Mouse (Mus musculus): ENCODE results near the gene Hnrnpm. TPM values are rescaled to one million over a fixed set of nuclear protein-coding genes. Genes with fewer than 3 reads are reported as not detected.
A peak's percentile ranks its signal among the peaks of the same experiment; 100 is the strongest.

The Hnrnpm gene
- total and polyA plus RNA-seq, 2 experiments from 2014 or later, result 54.3 to 139 TPM

DNA sequence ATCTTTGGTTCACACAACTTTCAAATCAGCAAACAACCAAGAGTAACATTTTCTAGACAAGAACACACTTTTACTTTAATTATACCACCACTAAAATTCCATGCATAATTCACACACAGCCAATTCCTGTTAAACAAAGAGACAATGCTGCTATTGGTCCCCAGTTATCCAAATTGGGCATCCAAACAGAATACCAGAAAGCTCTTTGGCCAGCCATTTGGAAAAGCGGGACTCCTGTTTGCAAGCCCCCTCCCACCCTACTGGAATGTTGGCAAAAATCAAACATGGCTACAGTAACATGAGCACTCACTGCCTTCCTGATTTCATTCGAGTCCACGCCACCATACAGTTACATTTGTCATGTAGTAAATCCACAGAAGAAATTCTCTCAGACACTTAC is 17.0 kb downstream of the Hnrnpm start:
- H3K4me2 ChIP-seq (ENCODE audit: low read depth, low read length), result no peak overlapping the region
- no peak overlapping the region for H3K9ac ChIP-seq (replicated peaks; ENCODE audit: low read depth, low read length)
- no peak overlapping the region for H3K27ac ChIP-seq (ENCODE audit: low read depth)
- no peaks in the 10 kb centered on the region for H3K4me1 ChIP-seq (ENCODE audit: control insufficient read depth, insufficient read depth)
- DNase-seq (ENCODE audit: low spot score), result no peak
- H3K36me3 ChIP-seq (replicated peaks; ENCODE audit: control insufficient read depth, insufficient read depth, low read length), result peaks cover 41% of the 10 kb centered on the region
- 95% methylated on average over 3 of the region's 3 CpGs for WGBS
- TF ChIP-seq EP300 (IDR thresholded peaks at IDR 0.05; ENCODE audit: low read depth) (no peak), CTCF (IDR thresholded peaks at IDR 0.05; ENCODE audit: low read depth) (no peak)
- no peak for ATAC-seq (ENCODE audit: insufficient read depth, low read depth)
- H3K27me3 ChIP-seq (ENCODE audit: control insufficient read depth, insufficient read depth, low read length), result no peaks in the 10 kb centered on the region
- H3K9me3 ChIP-seq (replicated peaks; ENCODE audit: control insufficient read depth, low read length), result no peaks in the 10 kb centered on the region
- H3K4me3 ChIP-seq (ENCODE audit: low read depth, low read length), result no peak overlapping the region

DNA sequence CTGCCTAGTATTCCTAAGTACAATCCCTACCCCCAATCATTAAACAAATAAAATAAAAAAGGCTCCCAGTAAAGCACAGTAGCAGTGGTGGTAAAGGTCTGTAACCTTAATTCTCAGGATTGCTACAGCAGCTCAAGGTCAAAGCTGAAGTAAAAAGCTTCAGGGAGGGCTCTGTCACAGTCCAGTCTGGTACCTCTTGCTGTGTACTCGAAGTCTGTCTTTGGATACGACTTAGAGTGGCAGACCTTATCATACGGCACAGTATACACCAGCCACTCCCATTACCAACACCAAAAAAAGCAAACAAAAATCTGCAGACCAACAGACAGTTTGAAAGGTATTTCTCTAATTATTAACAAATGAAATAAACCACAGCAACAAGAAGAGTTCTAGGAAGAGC is 19.8 kb downstream of the Hnrnpm start:
- DNase-seq (ENCODE audit: low spot score) (no peak), ATAC-seq (ENCODE audit: insufficient read depth, low read depth) (no peak)
- TF ChIP-seq CTCF (IDR thresholded peaks at IDR 0.05; ENCODE audit: low read depth) (no peak), EP300 (IDR thresholded peaks at IDR 0.05; ENCODE audit: low read depth) (no peak)
- Histone ChIP-seq H3K4me2 (ENCODE audit: low read depth, low read length) (no peak overlapping the region), H3K36me3 (replicated peaks; ENCODE audit: control insufficient read depth, insufficient read depth, low read length) (peaks cover 58% of the 10 kb centered on the region), H3K4me1 (ENCODE audit: control insufficient read depth, insufficient read depth) (no peaks in the 10 kb centered on the region), H3K9ac (replicated peaks; ENCODE audit: low read depth, low read length) (no peak overlapping the region), H3K27me3 (ENCODE audit: control insufficient read depth, insufficient read depth, low read length) (no peaks in the 10 kb centered on the region), H3K9me3 (replicated peaks; ENCODE audit: control insufficient read depth, low read length) (no peaks in the 10 kb centered on the region), H3K4me3 (ENCODE audit: low read depth, low read length) (no peak overlapping the region), H3K27ac (ENCODE audit: low read depth) (no peak overlapping the region; the same call in 1 of the 2 replicates)
- 13% methylated on average over 3 of the region's 3 CpGs for WGBS

DNA sequence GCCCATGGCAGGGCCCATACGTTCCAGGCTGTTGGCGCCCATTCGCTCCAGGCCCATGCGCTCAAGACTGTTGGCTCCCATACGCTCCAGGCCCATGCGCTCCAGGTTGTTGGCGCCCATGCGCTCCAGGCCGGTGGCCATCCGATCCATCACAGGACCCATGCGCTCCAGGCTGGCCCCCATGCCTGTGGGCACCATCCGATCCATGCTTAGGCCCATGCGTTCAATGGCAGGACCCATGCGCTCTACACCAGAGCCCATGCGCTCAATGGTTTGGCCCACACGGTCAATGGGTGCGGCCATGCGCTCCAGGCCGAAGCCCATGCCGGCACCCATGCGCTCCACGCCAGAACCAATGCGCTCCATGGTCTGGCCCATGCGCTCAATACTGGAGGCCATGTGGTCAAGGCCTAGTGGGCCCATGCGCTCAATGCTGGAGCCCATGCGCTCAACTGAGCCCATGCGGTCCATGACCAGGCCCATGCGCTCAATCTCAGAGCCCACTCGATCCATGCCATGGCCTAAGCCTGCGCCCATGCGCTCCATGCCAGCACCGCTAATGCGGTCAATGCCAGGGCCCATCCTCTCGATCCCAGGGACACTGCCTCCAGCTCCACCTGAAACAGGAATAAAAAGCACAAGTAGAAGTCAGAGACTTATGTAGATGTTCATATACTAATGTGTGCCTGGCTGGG is 36.7 kb downstream of the Hnrnpm start:
- ATAC-seq (ENCODE audit: insufficient read depth, low read depth) (peak; percentile 27; the same call in 1 of the 2 replicates), DNase-seq (ENCODE audit: low spot score) (no peak)
- no peak overlapping the region for H3K9ac ChIP-seq (replicated peaks; ENCODE audit: low read depth, low read length)
- no peak for TF ChIP-seq EP300 (IDR thresholded peaks at IDR 0.05; ENCODE audit: low read depth)
- no peak for TF ChIP-seq CTCF (IDR thresholded peaks at IDR 0.05; ENCODE audit: low read depth)
- H3K4me3 ChIP-seq (ENCODE audit: low read depth, low read length), result no peak overlapping the region
- no peak overlapping the region for H3K4me2 ChIP-seq (ENCODE audit: low read depth, low read length)
- H3K27ac ChIP-seq (ENCODE audit: low read depth), result no peak overlapping the region
- H3K27me3 ChIP-seq (ENCODE audit: control insufficient read depth, insufficient read depth, low read length), result no peaks in the 10 kb centered on the region
- WGBS, result 97% methylated on average over 34 of the region's 34 CpGs
- H3K4me1 ChIP-seq (ENCODE audit: control insufficient read depth, insufficient read depth), result no peaks in the 10 kb centered on the region
- peaks cover 98% of the 10 kb centered on the region for H3K36me3 ChIP-seq (replicated peaks; ENCODE audit: control insufficient read depth, insufficient read depth, low read length)
- H3K9me3 ChIP-seq (replicated peaks; ENCODE audit: control insufficient read depth, low read length), result no peaks in the 10 kb centered on the region

DNA sequence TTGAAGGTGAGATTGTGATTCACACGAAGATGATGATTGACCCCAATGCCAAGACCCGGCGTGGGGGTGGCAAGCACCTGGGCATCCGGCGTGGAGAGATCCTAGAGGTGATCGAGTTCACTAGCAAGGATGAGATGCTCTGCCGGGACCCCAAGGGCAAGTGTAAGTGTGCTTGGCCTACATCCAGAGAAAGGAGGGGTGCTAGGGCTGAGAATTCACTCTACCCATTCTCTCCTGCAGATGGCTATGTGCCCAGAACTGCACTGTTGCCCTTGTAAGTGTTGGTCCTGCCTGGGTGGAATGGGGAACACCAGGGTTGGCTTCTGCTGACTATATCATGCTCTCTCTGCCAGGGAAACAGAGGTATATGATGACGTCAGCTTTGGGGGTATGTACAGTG is 41.6 kb downstream of the Hnrnpm start:
- Histone ChIP-seq H3K4me1 (ENCODE audit: control insufficient read depth, insufficient read depth) (no peaks in the 10 kb centered on the region), H3K4me3 (ENCODE audit: low read depth, low read length) (no peak overlapping the region), H3K9ac (replicated peaks; ENCODE audit: low read depth, low read length) (no peak overlapping the region), H3K9me3 (replicated peaks; ENCODE audit: control insufficient read depth, low read length) (no peaks in the 10 kb centered on the region), H3K4me2 (ENCODE audit: low read depth, low read length) (no peak overlapping the region), H3K27ac (ENCODE audit: low read depth) (no peak overlapping the region), H3K27me3 (ENCODE audit: control insufficient read depth, insufficient read depth, low read length) (no peaks in the 10 kb centered on the region), H3K36me3 (replicated peaks; ENCODE audit: control insufficient read depth, insufficient read depth, low read length) (peaks cover 80% of the 10 kb centered on the region)
- DNase-seq (ENCODE audit: low spot score), result no peak
- TF ChIP-seq EP300 (IDR thresholded peaks at IDR 0.05; ENCODE audit: low read depth) (no peak), CTCF (IDR thresholded peaks at IDR 0.05; ENCODE audit: low read depth) (no peak)
- 75% methylated on average over 8 of the region's 8 CpGs for WGBS
- peak; percentile 53; the same call in 1 of the 2 replicates for ATAC-seq (ENCODE audit: insufficient read depth, low read depth)

DNA sequence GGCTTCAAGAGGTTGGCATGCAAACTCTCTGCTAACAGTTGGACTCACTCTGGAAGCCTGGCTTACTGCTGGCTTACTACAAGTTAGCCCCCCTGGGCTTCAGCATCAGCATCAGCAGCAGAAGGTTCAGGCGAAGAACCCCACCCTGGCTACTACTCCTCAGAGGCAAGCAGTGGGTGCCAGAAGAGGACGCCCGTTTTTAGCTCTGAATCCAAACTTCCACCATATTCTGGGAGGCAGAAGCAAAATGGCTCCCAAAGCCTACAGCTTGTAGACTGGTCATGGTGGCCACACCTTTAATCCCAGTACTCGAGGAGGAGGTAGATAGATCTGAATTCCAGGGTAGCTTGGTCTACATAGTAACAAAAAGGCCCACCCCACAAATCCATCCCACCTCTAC is 42.6 kb downstream of the Hnrnpm start:
- H3K4me2 ChIP-seq (ENCODE audit: low read depth, low read length), result no peak overlapping the region
- no peak overlapping the region for H3K9ac ChIP-seq (replicated peaks; ENCODE audit: low read depth, low read length)
- H3K36me3 ChIP-seq (replicated peaks; ENCODE audit: control insufficient read depth, insufficient read depth, low read length), result peaks cover 70% of the 10 kb centered on the region
- no peaks in the 10 kb centered on the region for H3K27me3 ChIP-seq (ENCODE audit: control insufficient read depth, insufficient read depth, low read length)
- 92% methylated on average over 4 of the region's 4 CpGs for WGBS
- ATAC-seq (ENCODE audit: insufficient read depth, low read depth) (no peak), DNase-seq (ENCODE audit: low spot score) (no peak)
- H3K4me1 ChIP-seq (ENCODE audit: control insufficient read depth, insufficient read depth), result no peaks in the 10 kb centered on the region
- H3K27ac ChIP-seq (ENCODE audit: low read depth), result no peak overlapping the region
- no peaks in the 10 kb centered on the region for H3K9me3 ChIP-seq (replicated peaks; ENCODE audit: control insufficient read depth, low read length)
- TF ChIP-seq EP300 (IDR thresholded peaks at IDR 0.05; ENCODE audit: low read depth) (no peak), CTCF (IDR thresholded peaks at IDR 0.05; ENCODE audit: low read depth) (no peak)
- H3K4me3 ChIP-seq (ENCODE audit: low read depth, low read length), result no peak overlapping the region

DNA sequence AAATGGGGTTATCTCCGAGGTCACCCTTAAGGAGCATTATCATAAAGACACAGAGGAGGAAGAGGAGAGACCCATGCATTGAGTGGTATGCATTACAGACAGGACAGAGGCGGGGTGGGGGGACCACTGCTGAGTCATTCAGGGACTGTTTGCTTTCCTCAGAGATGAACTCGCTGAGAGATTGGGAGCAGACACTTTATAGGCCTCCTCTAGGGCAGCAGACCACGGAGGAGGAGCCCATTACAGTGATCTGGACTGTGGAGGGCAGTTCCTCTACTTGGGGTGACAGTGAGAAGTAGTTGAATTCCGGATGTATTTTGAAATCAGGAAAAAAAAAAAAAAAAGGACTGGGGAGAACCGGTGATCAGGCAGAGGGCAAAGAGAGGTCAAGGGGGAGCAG is 46.9 kb downstream of the Hnrnpm start:
- H3K9ac ChIP-seq (replicated peaks; ENCODE audit: low read depth, low read length), result no peak overlapping the region
- H3K27ac ChIP-seq (ENCODE audit: low read depth), result no peak overlapping the region
- no peaks in the 10 kb centered on the region for H3K27me3 ChIP-seq (ENCODE audit: control insufficient read depth, insufficient read depth, low read length)
- WGBS, result 51% methylated on average over 6 of the region's 6 CpGs
- ATAC-seq (ENCODE audit: insufficient read depth, low read depth) (no peak), DNase-seq (ENCODE audit: low spot score) (no peak)
- H3K4me3 ChIP-seq (ENCODE audit: low read depth, low read length), result no peak overlapping the region
- H3K4me2 ChIP-seq (ENCODE audit: low read depth, low read length), result no peak overlapping the region
- H3K9me3 ChIP-seq (replicated peaks; ENCODE audit: control insufficient read depth, low read length), result no peaks in the 10 kb centered on the region
- no peaks in the 10 kb centered on the region for H3K4me1 ChIP-seq (ENCODE audit: control insufficient read depth, insufficient read depth)
- H3K36me3 ChIP-seq (replicated peaks; ENCODE audit: control insufficient read depth, insufficient read depth, low read length), result peaks cover 31% of the 10 kb centered on the region
- TF ChIP-seq CTCF (IDR thresholded peaks at IDR 0.05; ENCODE audit: low read depth) (no peak), EP300 (IDR thresholded peaks at IDR 0.05; ENCODE audit: low read depth) (no peak)
